Mouse (Mus musculus): ENCODE results near the gene Siah1b. TPM values are rescaled to one million over a fixed set of nuclear protein-coding genes. Genes with fewer than 3 reads are reported as not detected.

The Siah1b gene
- polyA plus RNA-seq, 1 experiment from 2014 or later, result 7.9 TPM

GRCm38 (mm10) chrX:164082030-164082429, 5.7 kb upstream of the Siah1b start:
- H3K4me2 ChIP-seq (replicated peaks; ENCODE audit: low read depth, low read length), result no peak overlapping the region
- ATAC-seq (no peak), DNase-seq (ENCODE audit: low spot score) (no peak)
- TF ChIP-seq EP300 (IDR thresholded peaks at IDR 0.05) (no peak), CTCF (IDR thresholded peaks at IDR 0.05) (no peak)
- no peaks in the 10 kb centered on the region for H3K4me1 ChIP-seq (ENCODE audit: insufficient read depth, low read depth, low read length)
- H3K27ac ChIP-seq (ENCODE audit: low read length), result no peak overlapping the region
- 85% methylated on average over 9 of the region's 9 CpGs for WGBS
- no peaks in the 10 kb centered on the region for H3K36me3 ChIP-seq (ENCODE audit: insufficient read depth, low read length)
- no peak overlapping the region for H3K9ac ChIP-seq (replicated peaks; ENCODE audit: low read depth)
- H3K27me3 ChIP-seq (replicated peaks; ENCODE audit: insufficient read depth, low read length), result no peaks in the 10 kb centered on the region
- H3K9me3 ChIP-seq (ENCODE audit: low read length), result no peaks in the 10 kb centered on the region
- H3K4me3 ChIP-seq (ENCODE audit: low read depth, low read length), result no peak overlapping the region

GRCm38 (mm10) chrX:164068968-164069367, 7.3 kb downstream of the Siah1b start:
- Histone ChIP-seq H3K9me3 (ENCODE audit: low read length) (no peaks in the 10 kb centered on the region), H3K4me2 (replicated peaks; ENCODE audit: low read depth, low read length) (no peak overlapping the region), H3K27ac (ENCODE audit: low read length) (no peak overlapping the region), H3K27me3 (replicated peaks; ENCODE audit: insufficient read depth, low read length) (no peaks in the 10 kb centered on the region), H3K36me3 (ENCODE audit: insufficient read depth, low read length) (no peaks in the 10 kb centered on the region), H3K4me3 (ENCODE audit: low read depth, low read length) (no peak overlapping the region), H3K4me1 (ENCODE audit: insufficient read depth, low read depth, low read length) (no peaks in the 10 kb centered on the region), H3K9ac (replicated peaks; ENCODE audit: low read depth) (no peak overlapping the region)
- 79% methylated on average over 4 of the region's 4 CpGs for WGBS
- TF ChIP-seq CTCF (IDR thresholded peaks at IDR 0.05) (no peak), EP300 (IDR thresholded peaks at IDR 0.05) (no peak)
- ATAC-seq, result no peak
- no peak for DNase-seq (ENCODE audit: low spot score)

GRCm38 (mm10) chrX:164066185-164066584, 10.1 kb downstream of the Siah1b start:
- peak; percentile 86 for TF ChIP-seq CTCF (IDR thresholded peaks at IDR 0.05)
- TF ChIP-seq EP300 (IDR thresholded peaks at IDR 0.05), result no peak
- ATAC-seq (peak; percentile 75), DNase-seq (ENCODE audit: low spot score) (peak; percentile 84)
- Histone ChIP-seq H3K27ac (ENCODE audit: low read length) (no peak overlapping the region), H3K36me3 (ENCODE audit: insufficient read depth, low read length) (no peaks in the 10 kb centered on the region), H3K4me1 (ENCODE audit: insufficient read depth, low read depth, low read length) (no peaks in the 10 kb centered on the region), H3K4me3 (ENCODE audit: low read depth, low read length) (no peak overlapping the region), H3K9me3 (ENCODE audit: low read length) (no peaks in the 10 kb centered on the region), H3K9ac (replicated peaks; ENCODE audit: low read depth) (no peak overlapping the region), H3K4me2 (replicated peaks; ENCODE audit: low read depth, low read length) (no peak overlapping the region), H3K27me3 (replicated peaks; ENCODE audit: insufficient read depth, low read length) (no peaks in the 10 kb centered on the region)
- 10% methylated on average over 2 of the region's 2 CpGs for WGBS

GRCm38 (mm10) chrX:164059070-164059469, 17.2 kb downstream of the Siah1b start:
- Histone ChIP-seq H3K4me1 (ENCODE audit: insufficient read depth, low read depth, low read length) (no peaks in the 10 kb centered on the region), H3K27ac (ENCODE audit: low read length) (no peak overlapping the region), H3K9ac (replicated peaks; ENCODE audit: low read depth) (no peak overlapping the region), H3K9me3 (ENCODE audit: low read length) (no peaks in the 10 kb centered on the region), H3K4me2 (replicated peaks; ENCODE audit: low read depth, low read length) (no peak overlapping the region), H3K36me3 (ENCODE audit: insufficient read depth, low read length) (no peaks in the 10 kb centered on the region), H3K27me3 (replicated peaks; ENCODE audit: insufficient read depth, low read length) (no peaks in the 10 kb centered on the region), H3K4me3 (ENCODE audit: low read depth, low read length) (no peak overlapping the region)
- ATAC-seq (no peak), DNase-seq (ENCODE audit: low spot score) (no peak)
- WGBS, result 57% methylated on average over 4 of the region's 4 CpGs
- TF ChIP-seq EP300 (IDR thresholded peaks at IDR 0.05), result no peak
- no peak for TF ChIP-seq CTCF (IDR thresholded peaks at IDR 0.05)

GRCm38 (mm10) chrX:164058523-164058922, 17.8 kb downstream of the Siah1b start:
- no peaks in the 10 kb centered on the region for H3K27me3 ChIP-seq (replicated peaks; ENCODE audit: insufficient read depth, low read length)
- DNase-seq (ENCODE audit: low spot score), result no peak
- no peak for ATAC-seq
- TF ChIP-seq EP300 (IDR thresholded peaks at IDR 0.05), result no peak
- no peak for TF ChIP-seq CTCF (IDR thresholded peaks at IDR 0.05)
- no peak overlapping the region for H3K9ac ChIP-seq (replicated peaks; ENCODE audit: low read depth)
- H3K27ac ChIP-seq (ENCODE audit: low read length), result no peak overlapping the region
- no peaks in the 10 kb centered on the region for H3K36me3 ChIP-seq (ENCODE audit: insufficient read depth, low read length)
- H3K4me1 ChIP-seq (ENCODE audit: insufficient read depth, low read depth, low read length), result no peaks in the 10 kb centered on the region
- H3K4me2 ChIP-seq (replicated peaks; ENCODE audit: low read depth, low read length), result no peak overlapping the region
- no peak overlapping the region for H3K4me3 ChIP-seq (ENCODE audit: low read depth, low read length)
- WGBS, result 87% methylated on average over 3 of the region's 3 CpGs
- H3K9me3 ChIP-seq (ENCODE audit: low read length), result no peaks in the 10 kb centered on the region

GRCm38 (mm10) chrX:164055726-164056125, 20.6 kb downstream of the Siah1b start:
- Histone ChIP-seq H3K9me3 (ENCODE audit: low read length) (no peaks in the 10 kb centered on the region), H3K27me3 (replicated peaks; ENCODE audit: insufficient read depth, low read length) (no peaks in the 10 kb centered on the region), H3K27ac (ENCODE audit: low read length) (no peak overlapping the region), H3K4me2 (replicated peaks; ENCODE audit: low read depth, low read length) (no peak overlapping the region), H3K9ac (replicated peaks; ENCODE audit: low read depth) (no peak overlapping the region), H3K4me1 (ENCODE audit: insufficient read depth, low read depth, low read length) (no peaks in the 10 kb centered on the region), H3K36me3 (ENCODE audit: insufficient read depth, low read length) (no peaks in the 10 kb centered on the region), H3K4me3 (ENCODE audit: low read depth, low read length) (no peak overlapping the region)
- ATAC-seq, result no peak
- no peak for DNase-seq (ENCODE audit: low spot score)
- 81% methylated on average over 4 of the region's 4 CpGs for WGBS
- no peak for TF ChIP-seq EP300 (IDR thresholded peaks at IDR 0.05)
- TF ChIP-seq CTCF (IDR thresholded peaks at IDR 0.05), result no peak

GRCm38 (mm10) chrX:164046736-164047135, 29.6 kb downstream of the Siah1b start:
- WGBS, result 60% methylated on average over 2 of the region's 2 CpGs
- TF ChIP-seq EP300 (IDR thresholded peaks at IDR 0.05), result no peak
- no peak for TF ChIP-seq CTCF (IDR thresholded peaks at IDR 0.05)
- Histone ChIP-seq H3K9ac (replicated peaks; ENCODE audit: low read depth) (no peak overlapping the region), H3K36me3 (ENCODE audit: insufficient read depth, low read length) (no peaks in the 10 kb centered on the region), H3K9me3 (ENCODE audit: low read length) (no peaks in the 10 kb centered on the region), H3K27me3 (replicated peaks; ENCODE audit: insufficient read depth, low read length) (no peaks in the 10 kb centered on the region), H3K4me2 (replicated peaks; ENCODE audit: low read depth, low read length) (no peak overlapping the region), H3K4me3 (ENCODE audit: low read depth, low read length) (no peak overlapping the region), H3K27ac (ENCODE audit: low read length) (no peak overlapping the region), H3K4me1 (ENCODE audit: insufficient read depth, low read depth, low read length) (no peaks in the 10 kb centered on the region)
- DNase-seq (ENCODE audit: low spot score) (no peak), ATAC-seq (no peak)

Measured in lung, postnatal 0 days (tissue).